Mouse (Mus musculus) embryonic facial prominence, embryonic 11.5 days (tissue): Measurements from ENCODE around the gene Gusb. TPM values are rescaled to one million over a fixed set of nuclear protein-coding genes. Genes with fewer than 3 reads are reported as not detected.
"Not testable (repeated sequence)": the region's sequence is repeated elsewhere in the genome, so short reads cannot be mapped to it uniquely, and the experiment has no call there.

Experiments
- ATAC-seq: fragments of 200-750 bp; cut with Nextera tagmentation; replicated peaks from 2 replicates; pipeline ENCODE4 v1.8.0; 2017; ENCODE audit warnings: low read depth; ENCODE audit not compliant: insufficient number of reproducible peaks, low FRiP score, low TSS enrichment
- DNase-seq: peaks from one replicate; pipeline ENCODE4 v3.0.0-alpha.2; 2015; ENCODE audit warnings: low spot score
- H3K27ac ChIP-seq: fragments of 300-500 bp; sonication (generic); replicated peaks from 2 replicates; pipeline ENCODE4 v1.5.1; 2014; ENCODE audit warnings: mild to moderate bottlenecking, low read depth, low read length, control low read depth
- H3K27me3 ChIP-seq: fragments of 300-500 bp; sonication (generic); 2 replicates; pipeline ENCODE4 v1.6.1; 2014; ENCODE audit warnings: mild to moderate bottlenecking, low read length, moderate library complexity, mixed read lengths; ENCODE audit not compliant: control insufficient read depth, insufficient read depth
- H3K36me3 ChIP-seq: fragments of 300-500 bp; sonication (generic); replicated peaks from 2 replicates; pipeline ENCODE4 v1.6.1; 2014; ENCODE audit warnings: low read depth, mild to moderate bottlenecking, low read length, moderate library complexity, mixed read lengths; ENCODE audit not compliant: control insufficient read depth, insufficient read depth
- H3K4me1 ChIP-seq: fragments of 300-500 bp; sonication (generic); 2 replicates; pipeline ENCODE4 v1.6.1; 2014; ENCODE audit warnings: low read length, mixed read lengths; ENCODE audit not compliant: control insufficient read depth, insufficient read depth
- H3K4me2 ChIP-seq: fragments of 300-500 bp; sonication (generic); 2 replicates; pipeline ENCODE4 v1.6.1; 2014; ENCODE audit warnings: low read depth, mild to moderate bottlenecking, control low read depth, low read length, moderate library complexity
- H3K4me3 ChIP-seq: fragments of 300-500 bp; sonication (generic); 2 replicates; pipeline ENCODE4 v1.5.1; 2014; ENCODE audit warnings: low read depth, low read length, control low read depth
- H3K9ac ChIP-seq: fragments of 300-500 bp; sonication (generic); replicated peaks from 2 replicates; pipeline ENCODE4 v1.6.1; 2014; ENCODE audit warnings: mild to moderate bottlenecking, control low read depth, low read length
- H3K9me3 ChIP-seq: fragments of 300-500 bp; sonication (generic); replicated peaks from 2 replicates; pipeline ENCODE4 v1.6.1; 2016; ENCODE audit warnings: mild to moderate bottlenecking, low read length, inconsistent platforms, mixed read lengths; ENCODE audit not compliant: control insufficient read depth
- WGBS: fragments of 180-500 bp; shearing (Covaris S2); extraction: QIAGEN DNeasy Blood & Tissue Kit; methylation state at CpG from one replicate; pipeline ENCODE4 v1.1.7; 2014; 5-methylcytosine and 5-hydroxymethylcytosine counted together
- polyA plus RNA-seq: library from polyadenylated mRNA; unstranded; fragments of >200 nt; fragmentation: Nextera tagmentation; extraction: Ambion mirVana; gene quantifications from 2 replicates; pipeline ENCODE4 v1.2.1, GENCODE M21; 2014

The Gusb gene
- polyA plus RNA-seq, 1 experiment from 2014 or later, result 45.1 TPM

GRCm38 (mm10) chr5:129963224-129963623 is 39.6 kb downstream of the Gusb start:
- Histone ChIP-seq H3K9ac (no peak overlapping the region), H3K9me3 (no peaks in the 10 kb centered on the region), H3K27ac (no peak overlapping the region), H3K4me3 (no peak overlapping the region), H3K4me1 (no peaks in the 10 kb centered on the region), H3K27me3 (no peaks in the 10 kb centered on the region), H3K36me3 (no peaks in the 10 kb centered on the region), H3K4me2 (no peak overlapping the region)
- WGBS, result 69% methylated on average over 4 of the region's 4 CpGs
- DNase-seq (no peak), ATAC-seq (no peak)

- H3K4me1 ChIP-seq, result no peaks in the 10 kb centered on the region
- no peak overlapping the region for H3K4me3 ChIP-seq
- H3K27me3 ChIP-seq, result no peaks in the 10 kb centered on the region
- ATAC-seq (no peak), DNase-seq (no peak)
- H3K9me3 ChIP-seq, result no peaks in the 10 kb centered on the region
- no peaks in the 10 kb centered on the region for H3K36me3 ChIP-seq
- H3K9ac ChIP-seq, result no peak overlapping the region
- H3K4me2 ChIP-seq, result no peak overlapping the region
- WGBS, result 94% methylated on average over 6 of the region's 6 CpGs
- no peak overlapping the region for H3K27ac ChIP-seq
Measured at GRCm38 (mm10) chr5:129955792-129956191, 47.1 kb downstream of the Gusb start.

- no peak for ATAC-seq
- no peak overlapping the region for H3K4me2 ChIP-seq
- WGBS, result 88% methylated on average over 5 of the region's 5 CpGs
Measured at GRCm38 (mm10) chr5:129954473-129955254, 48.2 kb downstream of the Gusb start.

DNA sequence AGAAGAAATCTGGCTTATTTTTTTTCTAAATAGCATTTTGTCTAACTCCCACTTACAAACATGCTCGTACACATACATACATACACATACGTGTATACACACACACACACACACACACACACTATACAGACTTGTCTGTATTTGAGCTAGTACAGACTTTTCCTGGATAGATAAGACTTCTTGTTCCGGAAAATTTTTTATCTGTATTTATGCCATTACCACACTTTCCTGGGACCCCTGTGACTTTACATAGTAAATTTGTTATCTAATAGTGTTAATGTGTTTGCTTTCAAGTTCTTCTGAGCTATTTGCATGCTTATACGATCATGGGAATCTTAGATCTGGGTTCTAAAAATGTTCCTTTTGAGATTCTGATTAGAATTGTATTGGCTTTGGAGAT is 50.7 kb downstream of the Gusb start:
- Histone ChIP-seq H3K9ac (no peak overlapping the region), H3K4me1 (no peaks in the 10 kb centered on the region), H3K36me3 (no peaks in the 10 kb centered on the region), H3K27me3 (no peaks in the 10 kb centered on the region), H3K9me3 (no peaks in the 10 kb centered on the region), H3K4me2 (no peak overlapping the region), H3K4me3 (no peak overlapping the region), H3K27ac (no peak overlapping the region)
- 97% methylated on average over 4 of the region's 4 CpGs for WGBS
- ATAC-seq, result no peak
- DNase-seq, result no peak

More at GRCm38 (mm10) chr5:129954473-129955254, 48.2 kb downstream of the Gusb start:
- no peak overlapping the region for H3K4me3 ChIP-seq
- no peaks in the 10 kb centered on the region for H3K4me1 ChIP-seq
- H3K9ac ChIP-seq, result no peak overlapping the region
- no peak for DNase-seq
- no peaks in the 10 kb centered on the region for H3K27me3 ChIP-seq
- no peaks in the 10 kb centered on the region for H3K9me3 ChIP-seq
- H3K36me3 ChIP-seq, result no peaks in the 10 kb centered on the region
- no peak overlapping the region for H3K27ac ChIP-seq

DNA sequence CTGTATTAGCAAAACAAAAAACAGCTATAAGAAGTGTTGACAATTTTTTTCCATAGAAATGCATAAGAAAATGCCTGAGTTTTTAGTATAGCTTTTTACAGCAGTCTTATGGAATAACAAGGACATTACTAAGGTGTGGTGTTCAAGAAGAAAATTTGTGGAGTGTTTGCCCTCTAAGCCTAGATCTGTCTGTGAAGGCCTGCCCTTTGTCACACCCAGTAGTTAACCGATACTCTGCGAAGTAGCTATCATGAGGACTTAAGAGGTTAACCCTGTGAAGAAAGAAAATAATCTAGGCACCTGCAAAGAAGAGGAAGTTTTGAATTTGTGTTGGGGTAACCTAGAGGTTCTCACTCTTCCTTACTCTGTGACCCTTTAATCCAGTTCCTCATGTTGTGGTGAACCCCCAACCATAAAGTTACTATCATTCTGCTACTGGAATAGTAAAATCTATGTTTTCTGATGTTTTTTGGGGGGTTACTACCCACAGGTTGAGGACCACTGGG is 55.3 kb downstream of the Gusb start:
- Histone ChIP-seq H3K4me2 (no peak overlapping the region), H3K27ac (no peak overlapping the region), H3K36me3 (no peaks in the 10 kb centered on the region), H3K4me1 (no peaks in the 10 kb centered on the region), H3K9ac (no peak overlapping the region), H3K27me3 (no peaks in the 10 kb centered on the region), H3K9me3 (no peaks in the 10 kb centered on the region), H3K4me3 (no peak overlapping the region)
- DNase-seq (no peak), ATAC-seq (no peak)
- 92% methylated on average over 2 of the region's 2 CpGs for WGBS

GRCm38 (mm10) chr5:129943402-129943801 is 59.4 kb downstream of the Gusb start:
- H3K27ac ChIP-seq, result no peak overlapping the region
- ATAC-seq, result no peak
- H3K9ac ChIP-seq, result no peak overlapping the region
- no peaks in the 10 kb centered on the region for H3K27me3 ChIP-seq
- H3K4me1 ChIP-seq, result no peaks in the 10 kb centered on the region
- DNase-seq, result no peak
- no peaks in the 10 kb centered on the region for H3K36me3 ChIP-seq
- H3K4me3 ChIP-seq, result no peak overlapping the region
- 85% methylated on average over 1 of the region's 1 CpGs for WGBS
- no peaks in the 10 kb centered on the region for H3K9me3 ChIP-seq
- no peak overlapping the region for H3K4me2 ChIP-seq

DNA sequence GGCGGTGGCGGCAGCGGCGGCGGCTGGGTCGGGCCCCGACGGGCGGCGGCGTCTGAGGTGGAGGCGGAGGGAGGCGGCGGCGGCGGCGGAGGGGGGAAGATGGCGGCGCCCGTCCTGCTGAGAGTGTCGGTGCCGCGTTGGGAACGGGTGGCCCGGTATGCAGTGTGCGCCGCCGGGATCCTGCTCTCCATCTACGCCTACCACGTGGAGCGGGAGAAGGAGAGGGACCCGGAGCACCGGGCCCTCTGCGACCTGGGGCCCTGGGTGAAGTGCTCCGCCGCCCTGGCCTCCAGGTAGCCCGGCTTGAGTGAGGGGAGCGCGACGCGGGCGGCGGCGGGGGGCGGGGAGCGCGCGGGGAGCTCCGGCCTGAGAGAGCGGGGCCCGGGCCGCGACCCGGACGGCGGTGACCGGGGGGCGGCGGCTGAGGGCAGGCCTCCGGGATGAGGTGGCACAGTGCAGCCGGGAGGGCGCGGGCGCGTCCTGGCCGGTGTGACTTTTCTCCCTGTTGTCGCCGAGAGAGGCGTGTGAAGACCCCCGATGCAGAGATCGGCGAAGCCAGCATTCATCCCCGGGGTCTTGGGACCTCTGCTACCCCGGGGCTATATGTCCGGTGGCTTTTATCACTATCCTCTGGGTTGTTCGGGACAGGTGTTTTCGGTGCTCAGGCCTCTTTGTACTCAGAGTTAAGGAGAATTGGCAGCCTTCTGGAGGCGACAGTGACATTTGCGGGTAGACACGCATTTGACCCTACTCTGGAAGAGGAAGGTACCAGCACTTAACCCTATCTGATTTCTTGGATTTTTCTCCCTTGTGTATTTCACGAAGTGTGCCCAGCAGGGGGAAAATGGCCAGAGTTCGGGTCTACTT is 60.5 kb downstream of the Gusb start:
- H3K4me1 ChIP-seq, H3K27me3 ChIP-seq, H3K36me3 ChIP-seq, H3K9me3 ChIP-seq, H3K27ac ChIP-seq: not testable (repeated sequence)
- ATAC-seq, result peak; percentile 58
- peak; percentile 29 for DNase-seq
- Histone ChIP-seq H3K9ac (peak overlapping the region; percentile 81), H3K4me3 (peak overlapping the region; percentile 86), H3K4me2 (peak overlapping the region; percentile 43)
- 0% methylated on average over 44 of the region's 82 CpGs for WGBS
